Mouse (Mus musculus) erythroid progenitor cell, adult 5-6 weeks (primary cell): ENCODE results near the gene Rnps1. TPM values are rescaled to one million over a fixed set of nuclear protein-coding genes. Genes with fewer than 3 reads are reported as not detected.

Experiments
- ATAC-seq: replicated peaks from 2 replicates; pipeline ENCODE4 v1.8.0; 2016; ENCODE audit warnings: moderate number of reproducible peaks, mild to moderate bottlenecking, moderate TSS enrichment, inconsistent platforms; ENCODE audit not compliant: poor library complexity, low FRiP score, severe bottlenecking
- total RNA-seq, 2 experiments: library from RNA; stranded (forward) in 1 of 2; stranded (reverse) in 1 of 2; fragments of 150-400 nt in 1 of 2; fragments of 186-747, 209-891 nt in 1 of 2; gene quantifications; 2 replicates each; pipeline versions ENCODE4 v1.2.3 to v1.2.4; 2015 to 2017; ENCODE audit warnings: low replicate concordance in 2 of 2

The Rnps1 gene
- total RNA-seq, 2 experiments from 2014 or later = 62.5 to 100 TPM

DNA sequence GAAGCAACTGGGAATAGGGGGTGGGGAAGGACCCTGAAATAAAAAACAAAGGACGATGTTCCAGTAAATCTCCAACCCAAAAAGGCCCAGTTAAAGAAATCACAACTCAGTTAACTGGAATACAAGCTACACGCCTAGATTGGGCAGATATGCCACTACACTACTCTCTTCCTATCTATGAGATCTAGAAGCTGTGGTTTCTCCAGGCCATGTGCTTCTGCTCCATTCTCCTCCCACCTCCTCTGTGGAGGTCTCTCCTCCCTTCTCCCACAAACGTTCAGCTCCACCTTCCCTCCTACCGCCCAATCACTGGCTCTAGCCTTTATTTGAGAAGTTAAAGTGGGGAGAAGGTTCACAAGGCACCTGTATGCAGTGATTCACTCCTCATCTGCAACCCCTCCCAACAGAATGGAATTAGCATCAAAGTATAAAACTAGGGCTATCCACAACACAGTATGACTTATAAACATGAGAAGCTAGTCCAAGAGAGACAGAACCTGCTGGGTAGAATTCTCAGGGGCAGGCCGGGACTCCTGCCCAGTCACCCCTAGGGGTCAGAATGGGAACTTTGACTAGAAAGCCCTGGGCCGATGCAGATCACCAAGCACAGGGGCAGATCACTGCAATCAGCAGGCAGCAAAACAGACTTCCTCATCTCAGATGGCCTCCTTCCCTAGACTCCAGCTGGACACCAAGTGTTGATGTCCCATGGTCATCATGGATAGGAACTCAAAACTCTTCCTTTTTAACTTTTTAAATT, 49.2 kb downstream of the Rnps1 start:
- 0 out of 2 replicates have a peak, but pooled peaks have one; percentile 47 for ATAC-seq

DNA sequence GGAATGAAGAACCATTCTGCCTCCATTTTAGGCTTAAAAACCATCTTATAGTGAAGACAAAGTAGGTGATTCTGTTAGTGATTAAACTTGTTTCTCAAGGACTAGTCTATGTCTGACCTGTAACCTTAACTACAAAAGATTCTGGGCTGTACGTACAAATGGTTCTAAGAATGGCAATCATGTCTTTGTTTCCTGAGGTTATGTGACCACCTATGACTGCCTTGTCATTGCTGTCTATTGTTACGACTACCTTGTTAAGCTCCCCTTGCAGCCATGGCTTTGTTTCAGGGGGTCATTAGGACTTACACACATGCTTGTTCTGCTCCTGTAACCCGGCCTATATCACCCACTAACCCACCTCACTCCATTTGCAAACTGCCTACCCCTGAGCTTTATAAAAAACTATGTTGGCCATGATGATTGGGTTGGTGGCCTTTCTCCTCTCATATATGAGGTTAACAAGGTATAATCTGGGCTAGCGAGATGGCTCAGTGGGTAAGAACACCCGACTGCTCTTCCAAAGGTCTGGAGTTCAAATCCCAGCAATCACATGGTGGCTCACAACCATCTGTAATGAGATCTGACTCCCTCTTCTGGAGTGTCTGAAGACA, 54.4 kb downstream of the Rnps1 start:
- ATAC-seq = no peak

DNA sequence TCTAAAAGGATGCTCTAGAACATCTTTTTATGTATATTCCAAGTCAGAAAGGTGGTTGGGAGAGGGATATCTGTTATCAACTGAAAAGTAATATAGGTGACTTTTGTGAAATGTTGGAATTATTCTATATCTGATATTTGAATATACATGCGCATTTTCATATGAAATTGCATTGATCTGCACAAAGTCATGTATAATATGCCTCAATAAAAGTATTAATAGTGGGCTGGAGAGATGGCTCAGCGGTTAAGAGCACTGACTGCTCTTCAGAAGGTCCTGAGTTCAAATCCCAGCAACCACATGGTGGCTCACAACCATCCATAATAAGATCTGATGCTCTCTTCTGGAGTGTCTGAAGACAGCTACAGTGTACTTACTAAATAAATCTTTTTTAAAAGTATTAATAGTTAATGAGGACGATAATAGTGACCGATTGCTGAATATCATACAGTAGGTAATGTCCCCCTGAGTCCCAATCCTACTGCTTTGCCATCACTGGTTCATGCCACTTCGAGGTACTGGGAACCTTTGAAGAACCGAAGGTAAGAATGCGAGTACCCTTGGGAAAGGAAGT, 55.1 kb downstream of the Rnps1 start:
- ATAC-seq = no peak

DNA sequence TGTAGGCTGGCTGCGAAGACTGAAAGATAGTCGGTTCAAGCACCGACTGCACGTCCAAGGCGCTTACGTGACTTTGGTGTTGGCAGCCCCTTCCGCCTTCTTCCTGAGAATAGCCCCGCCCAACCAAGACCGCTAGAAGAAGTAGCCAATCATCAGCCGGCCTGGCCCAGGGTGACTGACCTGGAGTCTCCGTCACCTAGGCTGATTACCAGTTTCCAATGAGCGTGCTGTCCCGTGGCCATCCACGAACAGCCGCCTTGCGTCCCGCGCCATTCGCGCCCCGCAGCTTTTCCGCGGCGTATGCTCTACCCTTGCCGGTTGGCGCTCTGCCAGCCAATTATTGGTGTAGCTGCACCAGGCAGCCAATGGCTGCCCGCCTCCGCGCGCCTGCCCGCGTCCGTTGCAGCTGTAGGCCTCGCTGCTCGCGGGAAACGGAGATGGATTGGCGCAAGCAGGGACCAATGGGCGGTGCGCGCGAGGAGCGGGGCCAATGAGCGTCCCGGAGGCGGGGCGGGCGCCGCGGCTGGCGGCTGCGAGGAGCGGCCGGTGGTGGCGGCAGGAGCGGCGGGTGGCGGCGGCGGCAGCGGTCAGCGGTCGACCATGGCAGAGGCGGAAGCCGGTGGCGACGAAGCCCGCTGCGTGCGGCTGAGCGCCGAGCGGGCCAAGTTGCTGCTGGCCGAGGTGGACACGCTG, 55.7 kb downstream of the Rnps1 start, which contains the start of the genes E4f1 and Pgp:
TSS of gene E4f1 (minus strand) at position 404 of the 693 bp plus-strand sequence.
TSS of gene Pgp (plus strand) at position 483 of the 693 bp plus-strand sequence.
- ATAC-seq = peak; percentile 93

DNA sequence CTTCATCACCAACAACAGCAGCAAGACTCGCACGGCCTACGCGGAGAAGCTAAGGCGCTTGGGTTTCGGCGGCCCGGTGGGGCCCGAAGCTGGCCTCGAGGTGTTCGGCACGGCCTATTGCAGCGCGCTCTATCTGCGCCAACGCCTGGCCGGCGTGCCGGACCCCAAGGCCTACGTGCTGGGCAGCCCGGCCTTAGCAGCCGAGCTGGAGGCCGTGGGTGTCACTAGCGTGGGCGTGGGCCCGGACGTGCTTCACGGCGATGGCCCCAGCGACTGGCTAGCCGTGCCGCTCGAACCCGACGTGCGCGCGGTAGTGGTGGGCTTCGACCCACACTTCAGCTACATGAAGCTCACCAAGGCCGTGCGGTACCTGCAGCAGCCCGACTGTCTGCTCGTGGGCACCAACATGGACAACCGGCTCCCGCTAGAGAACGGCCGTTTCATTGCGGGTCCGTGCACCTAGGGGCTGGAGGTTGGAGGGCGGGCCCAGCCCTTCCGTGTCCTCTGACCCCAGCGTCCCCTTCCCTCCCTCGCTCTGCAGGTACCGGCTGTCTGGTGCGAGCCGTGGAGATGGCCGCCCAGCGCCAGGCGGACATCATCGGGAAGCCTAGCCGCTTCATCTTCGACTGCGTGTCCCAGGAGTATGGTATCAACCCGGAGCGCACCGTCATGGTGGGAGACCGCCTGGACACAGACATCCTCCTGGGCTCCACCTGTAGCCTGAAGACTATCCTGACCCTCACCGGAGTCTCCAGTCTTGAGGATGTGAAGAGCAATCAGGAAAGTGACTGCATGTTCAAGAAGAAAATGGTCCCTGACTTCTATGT, 56.5 kb downstream of the Rnps1 start:
- peak; percentile 11; the same call in 1 of the 2 replicates for ATAC-seq

DNA sequence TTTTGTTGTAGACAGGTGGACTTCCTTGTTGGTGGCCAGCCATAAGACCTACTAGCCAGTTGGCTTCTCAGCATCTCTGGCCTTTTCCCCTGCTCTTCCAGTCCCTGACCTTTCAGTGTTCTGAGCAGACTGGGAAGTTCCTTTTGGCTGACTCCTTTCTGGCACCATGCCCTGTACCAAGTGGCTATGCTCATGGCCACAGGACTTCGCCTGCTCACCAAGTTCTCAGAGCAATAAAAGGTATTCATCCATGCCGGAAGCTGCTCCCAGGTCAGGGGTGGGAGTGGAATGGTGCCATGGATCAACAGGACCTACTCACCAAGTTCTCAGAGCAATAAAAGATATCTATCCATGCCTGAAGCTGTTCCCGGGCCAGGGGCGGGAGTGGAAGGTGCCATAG, 58.1 kb downstream of the Rnps1 start:
- no peak for ATAC-seq

DNA sequence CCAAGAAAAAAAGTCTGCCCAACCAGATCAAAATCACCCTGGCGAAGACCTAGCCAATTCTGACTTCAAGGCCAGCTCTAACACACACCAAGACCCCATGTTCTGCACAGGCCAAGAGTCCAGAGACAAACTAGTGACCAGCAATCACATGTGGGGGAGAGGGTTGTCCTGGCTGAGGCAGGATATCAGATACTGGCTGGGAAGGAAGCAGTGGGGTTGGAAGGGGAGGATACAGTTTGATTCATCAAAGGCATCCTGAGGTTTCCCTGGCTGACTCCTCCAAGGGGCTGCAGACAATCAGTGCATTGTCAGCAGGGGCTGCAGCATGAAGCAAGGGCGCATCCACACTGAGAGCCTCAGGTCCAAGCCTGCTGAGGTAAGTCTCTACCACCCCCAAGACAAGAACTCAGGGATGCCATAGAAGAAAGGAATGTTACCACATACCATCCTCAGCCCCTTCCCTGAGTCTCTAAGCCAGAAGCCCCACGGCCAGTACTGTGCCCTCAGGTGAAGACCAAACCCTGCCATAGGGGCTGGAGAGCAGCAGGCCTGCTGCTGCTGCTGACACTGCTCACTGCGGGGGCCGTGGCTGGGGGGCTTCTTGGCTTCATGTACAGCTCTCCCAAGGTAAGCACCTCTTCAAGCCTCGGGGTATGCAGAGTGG, 59.4 kb downstream of the Rnps1 start, which contains the start of gene Bricd5:
TSS of gene Bricd5 (plus strand) at position 273 of the 664 bp plus-strand sequence.
- ATAC-seq = no peak

DNA sequence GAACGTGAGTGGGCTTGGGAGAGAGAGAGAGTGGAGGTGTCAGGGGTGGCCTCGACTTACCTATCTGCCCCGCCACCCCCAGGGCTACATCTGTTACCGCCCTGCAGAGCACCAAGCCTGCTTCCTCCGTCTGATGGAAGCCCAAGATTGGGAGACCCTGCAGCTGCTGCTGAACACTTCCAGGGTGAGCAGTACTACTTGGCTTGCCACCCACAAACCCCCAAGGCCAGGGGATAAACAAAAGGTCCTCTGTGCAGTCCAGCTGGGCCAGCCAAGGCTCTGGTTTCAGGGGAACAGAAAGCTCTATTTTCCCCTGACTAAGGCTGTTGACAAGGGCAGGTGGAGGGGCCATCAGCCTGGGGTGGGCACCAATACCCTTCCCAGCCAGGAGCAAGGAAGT, 60.2 kb downstream of the Rnps1 start:
- no peak for ATAC-seq

Other genes with a start within 250 kb of the Rnps1 start
- 231 and 265 TPM in 2 replicates for gene Atp6v0c, start 244.9 kb upstream of the Rnps1 start, total RNA-seq (2015; ENCODE audit: low replicate concordance)
- gene Atp6v0c, start 244.9 kb upstream of the Rnps1 start, total RNA-seq (2017; ENCODE audit: low replicate concordance) = 83.8 and 103 TPM in 2 replicates
- gene Tbc1d24, start 209.0 kb upstream of the Rnps1 start, total RNA-seq (2015; ENCODE audit: low replicate concordance) = 3.4 and 5.8 TPM in 2 replicates
- gene Tbc1d24, start 209.0 kb upstream of the Rnps1 start, total RNA-seq (2017; ENCODE audit: low replicate concordance) = 2.6 and 2.7 TPM in 2 replicates
- not detected in 2 replicates for gene Ntn3, start 205.0 kb upstream of the Rnps1 start, total RNA-seq (2015; ENCODE audit: low replicate concordance)
- gene Ntn3, start 205.0 kb upstream of the Rnps1 start, total RNA-seq (2017; ENCODE audit: low replicate concordance) = not detected in 2 replicates
- gene Tedc2, start 193.7 kb upstream of the Rnps1 start, total RNA-seq (2015; ENCODE audit: low replicate concordance) = 13.8 and 19.8 TPM in 2 replicates
- 16.2 and 17.2 TPM in 2 replicates for gene Tedc2, start 193.7 kb upstream of the Rnps1 start, total RNA-seq (2017; ENCODE audit: low replicate concordance)
- 217 and 252 TPM in 2 replicates for gene Ccnf, start 163.1 kb upstream of the Rnps1 start, total RNA-seq (2015; ENCODE audit: low replicate concordance)
- 391 and 426 TPM in 2 replicates for gene Ccnf, start 163.1 kb upstream of the Rnps1 start, total RNA-seq (2017; ENCODE audit: low replicate concordance)
- gene Abca17, start 63.5 kb upstream of the Rnps1 start, total RNA-seq (2015; ENCODE audit: low replicate concordance) = not detected in 2 replicates
- not detected in 2 replicates for gene Abca17, start 63.5 kb upstream of the Rnps1 start, total RNA-seq (2017; ENCODE audit: low replicate concordance)
- 38.9 and 43.2 TPM in 2 replicates for gene Abca3, start 62.6 kb upstream of the Rnps1 start, total RNA-seq (2015; ENCODE audit: low replicate concordance)
- gene Abca3, start 62.6 kb upstream of the Rnps1 start, total RNA-seq (2017; ENCODE audit: low replicate concordance) = 45.6 and 46.2 TPM in 2 replicates
- gene Eci1, start 12.1 kb downstream of the Rnps1 start, total RNA-seq (2015; ENCODE audit: low replicate concordance) = 4.3 and 16.8 TPM in 2 replicates
- gene Eci1, start 12.1 kb downstream of the Rnps1 start, total RNA-seq (2017; ENCODE audit: low replicate concordance) = 6.2 TPM in 1 of 2 replicates, not detected in the other
- 4.6 and 9.0 TPM in 2 replicates for gene Dnase1l2, start 28.5 kb downstream of the Rnps1 start, total RNA-seq (2015; ENCODE audit: low replicate concordance)
- gene Dnase1l2, start 28.5 kb downstream of the Rnps1 start, total RNA-seq (2017; ENCODE audit: low replicate concordance) = 1.2 and 4.0 TPM in 2 replicates
- gene E4f1, start 55.7 kb downstream of the Rnps1 start, total RNA-seq (2015; ENCODE audit: low replicate concordance) = 34.8 and 64.5 TPM in 2 replicates
- gene E4f1, start 55.7 kb downstream of the Rnps1 start, total RNA-seq (2017; ENCODE audit: low replicate concordance) = 24.8 and 28.7 TPM in 2 replicates
- 28.1 and 48.6 TPM in 2 replicates for gene Pgp, start 55.8 kb downstream of the Rnps1 start, total RNA-seq (2015; ENCODE audit: low replicate concordance)
- gene Pgp, start 55.8 kb downstream of the Rnps1 start, total RNA-seq (2017; ENCODE audit: low replicate concordance) = 35.8 and 43.4 TPM in 2 replicates
- not detected in 2 replicates for gene Bricd5, start 59.3 kb downstream of the Rnps1 start, total RNA-seq (2015; ENCODE audit: low replicate concordance)
- gene Bricd5, start 59.3 kb downstream of the Rnps1 start, total RNA-seq (2017; ENCODE audit: low replicate concordance) = 2.1 TPM in 1 of 2 replicates, not detected in the other
- gene Mlst8, start 64.5 kb downstream of the Rnps1 start, total RNA-seq (2015; ENCODE audit: low replicate concordance) = 6.5 and 27.7 TPM in 2 replicates
- 16.8 and 20.5 TPM in 2 replicates for gene Mlst8, start 64.5 kb downstream of the Rnps1 start, total RNA-seq (2017; ENCODE audit: low replicate concordance)
- gene Caskin1, start 74.0 kb downstream of the Rnps1 start, total RNA-seq (2015; ENCODE audit: low replicate concordance) = not detected in 2 replicates
- not detected in 2 replicates for gene Caskin1, start 74.0 kb downstream of the Rnps1 start, total RNA-seq (2017; ENCODE audit: low replicate concordance)
- gene Traf7, start 113.4 kb downstream of the Rnps1 start, total RNA-seq (2015; ENCODE audit: low replicate concordance) = 49.0 and 54.1 TPM in 2 replicates
- 73.9 and 83.1 TPM in 2 replicates for gene Traf7, start 113.4 kb downstream of the Rnps1 start, total RNA-seq (2017; ENCODE audit: low replicate concordance)
- 1.1 TPM in 1 of 2 replicates, not detected in the other for gene Rab26, start 119.6 kb downstream of the Rnps1 start, total RNA-seq (2015; ENCODE audit: low replicate concordance)
- not detected in 2 replicates for gene Rab26, start 119.6 kb downstream of the Rnps1 start, total RNA-seq (2017; ENCODE audit: low replicate concordance)
- 11.3 and 11.9 TPM in 2 replicates for gene Pkd1, start 135.3 kb downstream of the Rnps1 start, total RNA-seq (2015; ENCODE audit: low replicate concordance)
- 11.7 and 22.5 TPM in 2 replicates for gene Pkd1, start 135.3 kb downstream of the Rnps1 start, total RNA-seq (2017; ENCODE audit: low replicate concordance)
- 49.0 and 56.6 TPM in 2 replicates for gene Tsc2, start 218.1 kb downstream of the Rnps1 start, total RNA-seq (2015; ENCODE audit: low replicate concordance)
- gene Tsc2, start 218.1 kb downstream of the Rnps1 start, total RNA-seq (2017; ENCODE audit: low replicate concordance) = 13.5 and 28.4 TPM in 2 replicates
- not detected in 2 replicates for gene Nthl1, start 218.1 kb downstream of the Rnps1 start, total RNA-seq (2015; ENCODE audit: low replicate concordance)
- gene Nthl1, start 218.1 kb downstream of the Rnps1 start, total RNA-seq (2017; ENCODE audit: low replicate concordance) = 0.39 and 1.1 TPM in 2 replicates
- 0.84 TPM in 1 of 2 replicates, not detected in the other for gene Slc9a3r2, start 235.8 kb downstream of the Rnps1 start, total RNA-seq (2015; ENCODE audit: low replicate concordance)
- not detected in 2 replicates for gene Slc9a3r2, start 235.8 kb downstream of the Rnps1 start, total RNA-seq (2017; ENCODE audit: low replicate concordance)
- gene Npw, start 243.9 kb downstream of the Rnps1 start, total RNA-seq (2015; ENCODE audit: low replicate concordance) = not detected in 2 replicates
- gene Npw, start 243.9 kb downstream of the Rnps1 start, total RNA-seq (2017; ENCODE audit: low replicate concordance) = not detected in 2 replicates